Mouse (Mus musculus): ENCODE measurements around the gene Lmtk2. TPM values are rescaled to one million over a fixed set of nuclear protein-coding genes. Genes with fewer than 3 reads are reported as not detected.

Gene Lmtk2
- total and polyA plus RNA-seq, 3 experiments, result 12.6 to 14.8 TPM; not detected in 1

DNA sequence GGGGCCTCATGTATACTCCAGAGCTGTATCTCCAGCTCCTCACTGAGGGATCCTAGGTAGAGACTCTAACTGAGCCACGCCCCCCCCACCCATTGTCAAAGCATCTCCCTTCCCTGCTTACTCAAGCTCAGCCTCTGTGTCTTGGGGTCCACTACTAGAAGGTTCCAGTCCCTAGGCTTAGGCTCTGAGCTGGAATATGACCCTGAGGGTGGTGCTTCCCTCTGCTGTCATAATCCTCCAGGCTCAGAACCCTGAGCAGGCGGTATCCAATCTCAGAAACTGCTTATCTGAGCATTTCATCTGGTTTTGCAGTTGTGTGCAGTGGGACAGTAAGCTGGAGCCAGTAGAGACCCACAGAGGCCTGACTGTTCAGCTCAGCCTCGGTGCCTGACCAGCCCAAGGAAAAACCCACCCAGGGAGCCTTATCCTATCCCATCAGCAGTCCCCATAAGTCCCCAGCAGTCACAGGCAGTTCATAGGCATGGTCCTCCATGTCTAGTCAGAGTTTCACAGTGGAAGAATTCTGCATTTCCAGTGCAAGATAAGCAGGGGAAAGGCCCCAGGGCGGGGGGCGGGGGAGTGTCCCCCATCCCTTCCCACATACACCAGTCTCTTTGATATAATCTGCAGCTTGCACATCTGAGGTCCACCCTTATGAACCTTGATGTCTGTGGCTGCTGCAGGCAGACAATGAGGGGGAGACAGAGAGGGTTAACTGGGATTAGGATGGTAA lies 62.0 kb downstream of the Lmtk2 start:
- H3K4me1 ChIP-seq (ENCODE audit: control insufficient read depth in 1 of 2, insufficient read depth in 2 of 2, low read length in 2 of 2), result 0 out of 4 replicates have a peak, but pooled peaks cover 0 to 2% of the 10 kb centered on the region in 2 experiments
- no peaks in the 10 kb centered on the region for H3K9me3 ChIP-seq (replicated peaks; ENCODE audit: insufficient read depth, low read length)
- DNase-seq (ENCODE audit: low read depth, low spot score), result no peak
- no peaks in the 10 kb centered on the region for H3K27me3 ChIP-seq (ENCODE audit: control insufficient read depth in 1 of 2, insufficient read depth in 2 of 2, low read length in 2 of 2)
- no peak overlapping the region for H3K27ac ChIP-seq (ENCODE audit: control insufficient read depth, low read depth, low read length)
- no peak for TF ChIP-seq GATA1 (IDR thresholded peaks at IDR 0.05; ENCODE audit: low read depth, low read length)
- no peak for TF ChIP-seq CTCF (IDR thresholded peaks at IDR 0.05 in 2 of 3, conservative IDR thresholded peaks at IDR 0.05 in 1 of 3; ENCODE audit: control insufficient read depth in 1 of 3, insufficient read depth in 1 of 3, low read depth in 2 of 3, low read length in 3 of 3, poor library complexity in 1 of 3, severe bottlenecking in 1 of 3)
- TF ChIP-seq HCFC1 (IDR thresholded peaks at IDR 0.05; ENCODE audit: low read depth, low read length), result no peak
- TF ChIP-seq UBTF (IDR thresholded peaks at IDR 0.05; ENCODE audit: borderline replicate concordance, insufficient read depth, low read depth, low read length), result no peak
- TF ChIP-seq MAFK (IDR thresholded peaks at IDR 0.05; ENCODE audit: borderline replicate concordance, low read depth, low read length), result no peak
- TF ChIP-seq RCOR1 (IDR thresholded peaks at IDR 0.05; ENCODE audit: low read depth, low read length), result no peak
- H3K36me3 ChIP-seq (ENCODE audit: control insufficient read depth in 1 of 2, insufficient read depth in 2 of 2, low read length in 2 of 2), result peaks cover 0 to 2% of the 10 kb centered on the region in 2 experiments; a peak in 2 of 4 replicates
- H3K9ac ChIP-seq (ENCODE audit: control insufficient read depth, low read depth, low read length, poor library complexity, severe bottlenecking), result no peak overlapping the region
- no peak overlapping the region for H3K4me3 ChIP-seq (ENCODE audit: control insufficient read depth in 1 of 2, insufficient read depth in 1 of 2, low read depth in 2 of 2, low read length in 2 of 2)
- H3K79me2 ChIP-seq (ENCODE audit: control insufficient read depth, insufficient read depth, low read length, poor library complexity), result no peaks in the 10 kb centered on the region

- Histone ChIP-seq H3K27ac (ENCODE audit: control insufficient read depth, low read depth, low read length) (no peak overlapping the region), H3K36me3 (ENCODE audit: control insufficient read depth in 1 of 2, insufficient read depth in 2 of 2, low read length in 2 of 2) (peaks cover 0 to 2% of the 10 kb centered on the region in 2 experiments; a peak in 2 of 4 replicates), H3K79me2 (ENCODE audit: control insufficient read depth, insufficient read depth, low read length, poor library complexity) (no peaks in the 10 kb centered on the region), H3K9me3 (replicated peaks; ENCODE audit: insufficient read depth, low read length) (no peaks in the 10 kb centered on the region), H3K4me3 (ENCODE audit: control insufficient read depth in 1 of 2, insufficient read depth in 1 of 2, low read depth in 2 of 2, low read length in 2 of 2) (no peak overlapping the region), H3K4me1 (ENCODE audit: control insufficient read depth in 1 of 2, insufficient read depth in 2 of 2, low read length in 2 of 2) (0 out of 4 replicates have a peak, but pooled peaks cover 0 to 2% of the 10 kb centered on the region in 2 experiments), H3K9ac (ENCODE audit: control insufficient read depth, low read depth, low read length, poor library complexity, severe bottlenecking) (no peak overlapping the region), H3K27me3 (ENCODE audit: control insufficient read depth in 1 of 2, insufficient read depth in 2 of 2, low read length in 2 of 2) (no peaks in the 10 kb centered on the region)
- TF ChIP-seq MAZ (IDR thresholded peaks at IDR 0.05; ENCODE audit: low read depth, low read length), result no peak
- no peak for DNase-seq (ENCODE audit: low read depth, low spot score)
These were observed 62.7 kb downstream of the Lmtk2 start for GRCm38 (mm10) chr5:144162813-144163517.

DNA sequence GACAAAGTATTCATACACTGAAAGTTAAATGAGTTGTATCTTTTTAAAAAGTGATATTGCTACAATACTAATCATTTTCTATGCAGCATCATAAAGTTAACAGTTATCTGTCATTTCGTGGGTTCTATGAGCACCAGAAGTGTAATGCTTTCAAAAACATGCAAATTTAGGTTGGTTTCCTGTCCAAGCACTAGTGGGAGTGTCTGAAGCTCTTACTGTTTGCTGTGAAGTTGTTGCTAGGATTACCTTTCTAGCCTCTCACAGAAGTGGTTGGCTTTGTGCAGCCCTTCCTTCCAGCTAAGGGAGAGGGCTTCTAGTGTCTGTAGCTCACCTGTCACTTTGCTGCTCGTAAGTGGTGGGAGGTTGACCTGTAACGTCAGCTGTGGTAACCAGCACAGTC lies 65.5 kb downstream of the Lmtk2 start:
- no peaks in the 10 kb centered on the region for H3K79me2 ChIP-seq (ENCODE audit: control insufficient read depth, insufficient read depth, low read length, poor library complexity)
- no peaks in the 10 kb centered on the region for H3K9me3 ChIP-seq (replicated peaks; ENCODE audit: insufficient read depth, low read length)
- H3K36me3 ChIP-seq (ENCODE audit: control insufficient read depth in 1 of 2, insufficient read depth in 2 of 2, low read length in 2 of 2), result peaks cover 0 to 2% of the 10 kb centered on the region in 2 experiments; a peak in 2 of 4 replicates
- no peak for DNase-seq (ENCODE audit: low read depth, low spot score)
- TF ChIP-seq ELF1 (IDR thresholded peaks at IDR 0.05; ENCODE audit: low read depth, low read length), result no peak
- TF ChIP-seq TAL1 (IDR thresholded peaks at IDR 0.05; ENCODE audit: low read length), result no peak
- TF ChIP-seq GABPA (IDR thresholded peaks at IDR 0.05; ENCODE audit: low read depth, low read length), result no peak
- no peak for TF ChIP-seq EP300 (IDR thresholded peaks at IDR 0.05; ENCODE audit: low read depth in 1 of 2, low read length in 2 of 2)
- TF ChIP-seq POLR2AphosphoS5 (IDR thresholded peaks at IDR 0.05; ENCODE audit: borderline replicate concordance, low read depth, low read length), result no peak
- no peak for TF ChIP-seq USF2 (IDR thresholded peaks at IDR 0.05; ENCODE audit: borderline replicate concordance in 1 of 2, insufficient read depth in 1 of 2, low read depth in 1 of 2, low read length in 2 of 2)
- no peak for TF ChIP-seq MYC (IDR thresholded peaks at IDR 0.05; ENCODE audit: low read depth, low read length)
- TF ChIP-seq MEF2A (IDR thresholded peaks at IDR 0.05; ENCODE audit: extremely low read depth, insufficient replicate concordance, low read depth, low read length, poor library complexity, severe bottlenecking), result no peak
- no peak overlapping the region for H3K27ac ChIP-seq (ENCODE audit: control insufficient read depth, low read depth, low read length)
- no peak overlapping the region for H3K4me3 ChIP-seq (ENCODE audit: control insufficient read depth in 1 of 2, insufficient read depth in 1 of 2, low read depth in 2 of 2, low read length in 2 of 2)
- no peaks in the 10 kb centered on the region for H3K27me3 ChIP-seq (ENCODE audit: control insufficient read depth in 1 of 2, insufficient read depth in 2 of 2, low read length in 2 of 2)
- no peak overlapping the region for H3K9ac ChIP-seq (ENCODE audit: control insufficient read depth, low read depth, low read length, poor library complexity, severe bottlenecking)
- H3K4me1 ChIP-seq (ENCODE audit: control insufficient read depth in 1 of 2, insufficient read depth in 2 of 2, low read length in 2 of 2), result 0 out of 4 replicates have a peak, but pooled peaks cover 0 to 2% of the 10 kb centered on the region in 2 experiments
